Mouse (Mus musculus): ENCODE results near the gene Cib1. TPM values are rescaled to one million over a fixed set of nuclear protein-coding genes. Genes with fewer than 3 reads are reported as not detected.

Cib1 gene
- polyA plus RNA-seq, 1 experiment from 2014 or later: 189 TPM

DNA sequence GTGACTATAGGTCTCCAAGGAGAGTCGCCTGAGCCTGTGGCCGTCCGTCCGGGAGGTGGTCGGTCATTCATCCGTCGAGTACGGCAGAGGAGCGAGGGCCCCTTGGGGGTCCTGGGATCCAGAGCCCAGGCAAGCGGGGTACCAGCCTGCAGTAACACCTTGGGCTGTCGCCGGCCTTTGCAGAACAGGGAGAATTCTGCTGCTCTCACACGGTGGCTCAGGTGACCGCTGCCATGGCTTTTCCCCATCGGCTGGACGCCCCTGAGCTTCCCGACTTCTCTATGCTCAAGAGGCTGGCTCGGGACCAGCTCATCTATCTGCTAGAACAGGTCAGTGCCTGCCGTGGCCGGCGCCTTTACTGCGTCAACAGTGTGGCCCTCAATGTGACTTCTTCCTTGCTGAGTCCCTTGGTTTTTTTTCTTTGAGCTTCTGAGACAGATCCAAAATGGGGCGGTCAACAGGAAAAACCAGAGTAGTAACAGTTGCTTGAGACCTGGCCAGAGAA, 37.2 kb upstream of the Cib1 start:
- peak overlapping the region; percentile 80 for H3K9ac ChIP-seq (ENCODE audit: low read length)
- H3K4me2 ChIP-seq (replicated peaks; ENCODE audit: low read depth): peak overlapping the region; percentile 95
- WGBS: under 1% methylated on average over 23 of the region's 23 CpGs
- no peaks in the 10 kb centered on the region for H3K9me3 ChIP-seq (ENCODE audit: control insufficient read depth, low read length)
- H3K4me1 ChIP-seq (replicated peaks; ENCODE audit: control insufficient read depth, insufficient read depth): no peaks in the 10 kb centered on the region
- peaks cover 11% of the 10 kb centered on the region for H3K36me3 ChIP-seq (ENCODE audit: control insufficient read depth, insufficient read depth, low read length)
- no peak for TF ChIP-seq EP300 (optimal IDR thresholded peaks at IDR 0.05)
- peak overlapping the region; percentile 81 for H3K4me3 ChIP-seq (ENCODE audit: low read depth, low read length)
- DNase-seq (ENCODE audit: low spot score) (peak; percentile 53), ATAC-seq (ENCODE audit: low FRiP score, low TSS enrichment) (peak; percentile 74)
- H3K27ac ChIP-seq (replicated peaks): peak overlapping the region; percentile 88
- no peaks in the 10 kb centered on the region for H3K27me3 ChIP-seq (ENCODE audit: control insufficient read depth, insufficient read depth, low read length)

DNA sequence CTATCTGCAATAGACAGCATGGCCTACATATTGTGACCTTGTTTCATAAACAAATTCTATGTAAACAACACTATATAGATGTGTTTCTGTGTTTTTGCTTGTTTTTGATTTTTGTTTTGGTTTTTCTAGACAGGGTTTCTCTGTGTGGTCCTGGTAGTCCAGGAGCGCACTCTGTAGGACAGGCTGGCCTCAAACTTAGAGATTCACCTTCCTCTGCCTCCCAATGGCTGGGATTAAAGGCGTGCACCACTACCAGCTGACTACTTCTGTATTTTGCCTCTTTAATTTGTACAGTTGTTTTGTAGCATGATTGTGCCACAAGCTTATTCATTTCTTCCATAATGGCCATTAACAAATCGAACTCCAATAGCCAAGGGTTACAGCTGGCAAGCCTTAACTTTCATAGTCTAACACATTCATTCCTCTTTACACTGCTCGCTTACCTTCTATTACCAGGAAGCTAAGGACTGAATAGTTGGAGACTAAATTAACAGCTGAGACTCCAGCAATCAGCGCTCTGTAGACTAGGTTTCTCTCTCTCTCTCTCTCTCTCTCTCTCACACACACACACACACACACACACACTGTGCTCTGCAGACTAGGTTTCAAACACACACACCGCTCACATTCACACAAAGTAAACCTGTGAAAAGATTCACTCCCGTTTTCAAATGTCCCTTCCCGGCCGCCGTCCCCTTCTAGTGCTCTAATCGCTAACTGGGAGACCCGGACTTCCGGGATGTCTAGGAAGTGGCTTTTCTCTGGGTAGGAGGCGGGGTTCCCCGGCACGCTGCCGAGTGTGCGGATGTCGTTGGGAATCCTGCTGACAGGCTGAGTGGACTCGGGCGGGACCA, 36.5 kb upstream of the Cib1 start, which contains the start of gene Vps33b:
Vps33b (plus strand) TSS at position 753 of the 854 bp plus-strand sequence.
- 4% methylated on average over 21 of the region's 21 CpGs for WGBS
- H3K36me3 ChIP-seq (ENCODE audit: control insufficient read depth, insufficient read depth, low read length): peaks cover 11% of the 10 kb centered on the region
- DNase-seq (ENCODE audit: low spot score) (peak; percentile 95), ATAC-seq (ENCODE audit: low FRiP score, low TSS enrichment) (peak; percentile 93)
- H3K9me3 ChIP-seq (ENCODE audit: control insufficient read depth, low read length): no peaks in the 10 kb centered on the region
- H3K4me3 ChIP-seq (ENCODE audit: low read depth, low read length): peak within 1 kb of the TSS; percentile 81
- H3K27me3 ChIP-seq (ENCODE audit: control insufficient read depth, insufficient read depth, low read length): no peaks in the 10 kb centered on the region
- peak within 1 kb of the TSS; percentile 95 for H3K4me2 ChIP-seq (replicated peaks; ENCODE audit: low read depth)
- peak; percentile 3; the same call in 1 of the 2 replicates for TF ChIP-seq CTCF (IDR thresholded peaks at IDR 0.05; ENCODE audit: low read depth)
- peak; percentile 55 for TF ChIP-seq EP300 (optimal IDR thresholded peaks at IDR 0.05)
- H3K27ac ChIP-seq (replicated peaks): peak within 1 kb of the TSS; percentile 88
- H3K4me1 ChIP-seq (replicated peaks; ENCODE audit: control insufficient read depth, insufficient read depth): no peaks in the 10 kb centered on the region
- H3K9ac ChIP-seq (ENCODE audit: low read length): peak within 1 kb of the TSS; percentile 80

DNA sequence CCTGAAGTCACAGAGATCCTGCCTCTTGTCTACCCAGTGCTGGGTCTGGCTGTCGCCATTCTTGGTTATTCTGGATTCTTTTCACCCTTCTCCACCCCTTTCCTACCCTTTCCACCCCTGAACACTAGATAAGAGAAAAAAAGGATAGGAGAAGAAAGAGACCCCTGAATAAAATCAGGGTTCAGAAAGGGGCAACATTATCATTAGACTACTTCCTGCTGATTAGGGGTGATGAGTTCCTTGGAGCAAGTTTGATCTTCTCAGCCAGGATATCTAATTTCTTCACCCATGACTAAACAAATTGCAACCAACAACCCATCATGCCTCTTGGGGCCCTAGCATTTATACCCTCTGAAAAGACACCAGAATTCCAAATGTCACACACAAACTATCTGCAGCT, 35.2 kb upstream of the Cib1 start:
- no peak for TF ChIP-seq EP300 (optimal IDR thresholded peaks at IDR 0.05)
- no peak for TF ChIP-seq CTCF (IDR thresholded peaks at IDR 0.05; ENCODE audit: low read depth)
- ATAC-seq (ENCODE audit: low FRiP score, low TSS enrichment) (no peak), DNase-seq (ENCODE audit: low spot score) (no peak)
- 57% methylated on average over 1 of the region's 1 CpGs for WGBS
- no peak overlapping the region for H3K4me2 ChIP-seq (replicated peaks; ENCODE audit: low read depth)
- H3K9ac ChIP-seq (ENCODE audit: low read length): no peak overlapping the region
- H3K4me3 ChIP-seq (ENCODE audit: low read depth, low read length): no peak overlapping the region
- H3K27me3 ChIP-seq (ENCODE audit: control insufficient read depth, insufficient read depth, low read length): no peaks in the 10 kb centered on the region
- no peaks in the 10 kb centered on the region for H3K4me1 ChIP-seq (replicated peaks; ENCODE audit: control insufficient read depth, insufficient read depth)
- peaks cover 13% of the 10 kb centered on the region for H3K36me3 ChIP-seq (ENCODE audit: control insufficient read depth, insufficient read depth, low read length)
- no peak overlapping the region for H3K27ac ChIP-seq (replicated peaks)
- no peaks in the 10 kb centered on the region for H3K9me3 ChIP-seq (ENCODE audit: control insufficient read depth, low read length)

DNA sequence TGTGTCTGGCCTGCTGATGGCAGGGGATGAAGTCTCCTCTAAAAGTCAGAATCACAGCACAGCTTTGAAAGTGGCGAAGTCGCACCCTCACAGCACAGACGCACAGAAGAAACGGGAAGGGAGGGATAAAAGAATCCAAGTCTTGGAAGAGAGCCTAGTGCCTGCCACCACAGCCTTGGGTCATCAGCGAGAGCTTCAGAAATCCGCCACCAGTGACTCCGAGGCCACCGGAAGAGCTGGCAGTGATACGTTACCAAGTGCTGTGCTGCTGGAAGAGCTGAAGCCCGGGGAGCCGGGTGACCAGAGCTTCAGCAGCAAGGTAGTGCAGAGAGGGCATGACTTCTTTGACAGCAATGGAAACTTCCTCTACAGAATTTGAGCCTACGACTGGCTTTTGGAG, 32.0 kb upstream of the Cib1 start:
- DNase-seq (ENCODE audit: low spot score) (no peak), ATAC-seq (ENCODE audit: low FRiP score, low TSS enrichment) (no peak)
- TF ChIP-seq EP300 (optimal IDR thresholded peaks at IDR 0.05) (no peak), CTCF (IDR thresholded peaks at IDR 0.05; ENCODE audit: low read depth) (no peak)
- Histone ChIP-seq H3K36me3 (ENCODE audit: control insufficient read depth, insufficient read depth, low read length) (peaks cover 13% of the 10 kb centered on the region), H3K9ac (ENCODE audit: low read length) (no peak overlapping the region), H3K27ac (replicated peaks) (no peak overlapping the region), H3K4me3 (ENCODE audit: low read depth, low read length) (no peak overlapping the region), H3K9me3 (ENCODE audit: control insufficient read depth, low read length) (no peaks in the 10 kb centered on the region), H3K4me1 (replicated peaks; ENCODE audit: control insufficient read depth, insufficient read depth) (peaks cover 2% of the 10 kb centered on the region; the same call in 1 of the 2 replicates), H3K27me3 (ENCODE audit: control insufficient read depth, insufficient read depth, low read length) (no peaks in the 10 kb centered on the region), H3K4me2 (replicated peaks; ENCODE audit: low read depth) (no peak overlapping the region)
- 91% methylated on average over 12 of the region's 12 CpGs for WGBS

DNA sequence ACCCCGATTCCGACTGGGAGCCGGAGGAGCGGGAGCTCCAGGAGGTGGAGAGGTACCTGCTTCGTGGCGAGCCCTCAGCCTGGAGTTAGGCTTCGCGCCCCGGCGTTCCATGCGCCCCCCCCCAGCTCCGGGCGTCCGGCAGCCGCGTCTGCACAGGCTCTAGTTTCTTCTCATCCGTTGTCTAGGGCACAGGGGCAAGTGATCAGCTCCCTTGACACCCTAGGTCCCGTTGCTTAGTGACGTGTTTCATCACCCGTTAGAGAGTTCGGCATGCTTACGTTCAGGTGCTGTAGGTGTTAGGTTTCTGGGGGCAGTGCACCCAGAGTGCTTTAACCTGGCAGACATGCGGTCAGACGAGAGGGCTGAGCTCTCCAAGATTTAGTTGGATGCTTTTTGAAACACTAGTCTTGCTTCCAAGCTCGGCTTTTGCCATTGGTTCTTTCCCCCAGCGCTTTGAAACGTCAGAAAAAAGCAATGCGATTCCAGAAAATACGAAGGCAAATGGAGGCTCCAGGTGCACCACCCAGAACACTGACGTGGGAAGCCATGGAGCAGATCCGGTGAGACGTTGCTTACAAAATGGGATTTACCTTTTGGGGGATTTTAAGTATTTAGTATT, 28.9 kb upstream of the Cib1 start:
- peak overlapping the region; percentile 87 for H3K27ac ChIP-seq (replicated peaks)
- ATAC-seq (ENCODE audit: low FRiP score, low TSS enrichment) (peak; percentile 60), DNase-seq (ENCODE audit: low spot score) (no peak)
- H3K4me3 ChIP-seq (ENCODE audit: low read depth, low read length): peak overlapping the region; percentile 83
- H3K4me2 ChIP-seq (replicated peaks; ENCODE audit: low read depth): peak overlapping the region; percentile 91
- WGBS: 1% methylated on average over 32 of the region's 32 CpGs
- no peak; the same call in 1 of the 2 replicates for TF ChIP-seq CTCF (IDR thresholded peaks at IDR 0.05; ENCODE audit: low read depth)
- H3K4me1 ChIP-seq (replicated peaks; ENCODE audit: control insufficient read depth, insufficient read depth): peaks cover 2% of the 10 kb centered on the region; the same call in 1 of the 2 replicates
- peak overlapping the region; percentile 87 for H3K9ac ChIP-seq (ENCODE audit: low read length)
- H3K27me3 ChIP-seq (ENCODE audit: control insufficient read depth, insufficient read depth, low read length): no peaks in the 10 kb centered on the region
- no peaks in the 10 kb centered on the region for H3K9me3 ChIP-seq (ENCODE audit: control insufficient read depth, low read length)
- H3K36me3 ChIP-seq (ENCODE audit: control insufficient read depth, insufficient read depth, low read length): peaks cover 13% of the 10 kb centered on the region
